Mouse (Mus musculus) embryonic facial prominence, embryonic 15.5 days (tissue): ENCODE measurements around the gene Ripk3. TPM values are rescaled to one million over a fixed set of nuclear protein-coding genes. Genes with fewer than 3 reads are reported as not detected.

ENCODE experiments used
- ATAC-seq: fragments of 200-750 bp; cut with Nextera tagmentation; 2 replicates; pipeline ENCODE4 v1.8.0; 2017; ENCODE audit warnings: low read depth, moderate TSS enrichment; ENCODE audit not compliant: insufficient number of reproducible peaks, low FRiP score, low TSS enrichment
- H3K27ac ChIP-seq: fragments of 300-500 bp; sonication (generic); replicated peaks from 2 replicates; pipeline ENCODE4 v1.5.1; 2015; ENCODE audit warnings: mild to moderate bottlenecking, inconsistent platforms
- H3K27me3 ChIP-seq: fragments of 300-500 bp; sonication (generic); 2 replicates; pipeline ENCODE4 v1.6.1; 2015; ENCODE audit warnings: inconsistent platforms
- H3K36me3 ChIP-seq: fragments of 300-500 bp; sonication (generic); 2 replicates; pipeline ENCODE4 v1.6.1; 2015; ENCODE audit warnings: mild to moderate bottlenecking, inconsistent platforms
- H3K4me1 ChIP-seq: fragments of 300-500 bp; sonication (generic); 2 replicates; pipeline ENCODE4 v1.6.1; 2015; ENCODE audit warnings: inconsistent platforms
- H3K4me2 ChIP-seq: fragments of 300-500 bp; sonication (generic); replicated peaks from 2 replicates; pipeline ENCODE4 v1.6.1; 2015; ENCODE audit warnings: mild to moderate bottlenecking, inconsistent platforms
- H3K4me3 ChIP-seq: fragments of 300-500 bp; sonication (generic); replicated peaks from 2 replicates; pipeline ENCODE4 v1.5.1; 2015; ENCODE audit warnings: mild to moderate bottlenecking, inconsistent platforms
- H3K9ac ChIP-seq: fragments of 300-500 bp; sonication (generic); 2 replicates; pipeline ENCODE4 v1.6.1; 2015; ENCODE audit warnings: inconsistent platforms
- H3K9me3 ChIP-seq: fragments of 300-500 bp; sonication (generic); replicated peaks from 2 replicates; pipeline ENCODE4 v1.6.1; 2016; ENCODE audit warnings: inconsistent platforms
- WGBS: fragments of 180-500 bp; shearing (Covaris S2); methylation state at CpG from one replicate; pipeline ENCODE4 v1.1.7; 2015; 5-methylcytosine and 5-hydroxymethylcytosine counted together
- polyA plus RNA-seq: library from polyadenylated mRNA; unstranded; fragments of >200 nt; fragmentation: Nextera tagmentation; extraction: Ambion mirVana; gene quantifications from 2 replicates; pipeline ENCODE4 v1.2.1, GENCODE M21; 2015

Ripk3 gene
- 34.5 and 41.3 TPM in 2 replicates for polyA plus RNA-seq

GRCm38 (mm10) chr14:55788256-55789050 lies at the start of gene Ripk3:
Ripk3 (minus strand) TSS chr14:55788865.
- Histone ChIP-seq H3K4me3 (peak within 1 kb of the TSS; percentile 49), H3K4me2 (peak within 1 kb of the TSS; percentile 80), H3K9me3 (no peaks in the 10 kb centered on the region), H3K9ac (peak within 1 kb of the TSS; percentile 34; the same call in 1 of the 2 replicates), H3K4me1 (peaks cover 18% of the 10 kb centered on the region), H3K27me3 (peaks cover 17% of the 10 kb centered on the region), H3K27ac (no peak within 1 kb of the TSS), H3K36me3 (no peaks in the 10 kb centered on the region)
- no peak for ATAC-seq
- WGBS, result 5% methylated on average over 40 of the region's 40 CpGs

GRCm38 (mm10) chr14:55838312-55838711 lies 49.6 kb upstream of the Ripk3 start:
- no peak overlapping the region for H3K9ac ChIP-seq
- H3K4me2 ChIP-seq, result no peak overlapping the region
- 92% methylated on average over 5 of the region's 5 CpGs for WGBS
- ATAC-seq, result no peak
- no peaks in the 10 kb centered on the region for H3K9me3 ChIP-seq
- peaks cover 18% of the 10 kb centered on the region for H3K4me1 ChIP-seq
- 0 out of 2 replicates have a peak, but pooled peaks cover 4% of the 10 kb centered on the region for H3K36me3 ChIP-seq
- H3K27me3 ChIP-seq, result no peaks in the 10 kb centered on the region
- H3K27ac ChIP-seq, result no peak overlapping the region
- no peak overlapping the region for H3K4me3 ChIP-seq

GRCm38 (mm10) chr14:55834808-55835533 lies 46.3 kb upstream of the Ripk3 start:
- H3K4me1 ChIP-seq, result peaks cover 30% of the 10 kb centered on the region
- no peak overlapping the region for H3K9ac ChIP-seq
- H3K27ac ChIP-seq, result peak overlapping the region; percentile 48; the same call in 1 of the 2 replicates
- WGBS, result 58% methylated on average over 5 of the region's 5 CpGs
- H3K36me3 ChIP-seq, result peaks cover 33% of the 10 kb centered on the region
- no peak overlapping the region for H3K4me2 ChIP-seq
- H3K27me3 ChIP-seq, result no peaks in the 10 kb centered on the region
- ATAC-seq, result no peak
- no peaks in the 10 kb centered on the region for H3K9me3 ChIP-seq
- no peak overlapping the region for H3K4me3 ChIP-seq

GRCm38 (mm10) chr14:55833126-55833525 lies 44.5 kb upstream of the Ripk3 start:
- H3K27me3 ChIP-seq, result no peaks in the 10 kb centered on the region
- H3K27ac ChIP-seq, result no peak overlapping the region
- peaks cover 49% of the 10 kb centered on the region for H3K4me1 ChIP-seq
- no peaks in the 10 kb centered on the region for H3K9me3 ChIP-seq
- H3K36me3 ChIP-seq, result peaks cover 51% of the 10 kb centered on the region
- no peak overlapping the region for H3K4me3 ChIP-seq
- ATAC-seq, result no peak
- WGBS, result 78% methylated on average over 4 of the region's 4 CpGs
- no peak overlapping the region for H3K4me2 ChIP-seq
- H3K9ac ChIP-seq, result no peak overlapping the region

- no peak for ATAC-seq
- no peak overlapping the region for H3K4me2 ChIP-seq
- H3K9ac ChIP-seq, result no peak overlapping the region
- H3K27me3 ChIP-seq, result no peaks in the 10 kb centered on the region
- H3K4me1 ChIP-seq, result peaks cover 61% of the 10 kb centered on the region
- WGBS, result 77% methylated on average over 4 of the region's 4 CpGs
- H3K27ac ChIP-seq, result no peak overlapping the region
- no peaks in the 10 kb centered on the region for H3K9me3 ChIP-seq
- H3K4me3 ChIP-seq, result no peak overlapping the region
- peaks cover 52% of the 10 kb centered on the region for H3K36me3 ChIP-seq
Observed at GRCm38 (mm10) chr14:55830331-55830730, 41.7 kb upstream of the Ripk3 start.

- H3K4me1 ChIP-seq, result peaks cover 63% of the 10 kb centered on the region
- no peak overlapping the region for H3K4me3 ChIP-seq
- WGBS, result 85% methylated on average over 16 of the region's 16 CpGs
Observed at GRCm38 (mm10) chr14:55829854-55830253, 41.2 kb upstream of the Ripk3 start.

GRCm38 (mm10) chr14:55828716-55829263 lies 40.1 kb upstream of the Ripk3 start:
- H3K4me2 ChIP-seq, result peak overlapping the region; percentile 76
- 50% methylated on average over 3 of the region's 3 CpGs for WGBS
- no peaks in the 10 kb centered on the region for H3K9me3 ChIP-seq
- H3K27ac ChIP-seq, result no peak overlapping the region
- ATAC-seq, result no peak
- no peak overlapping the region for H3K9ac ChIP-seq
- H3K27me3 ChIP-seq, result no peaks in the 10 kb centered on the region
- H3K4me3 ChIP-seq, result peak overlapping the region; percentile 13; the same call in 1 of the 2 replicates
- peaks cover 63% of the 10 kb centered on the region for H3K4me1 ChIP-seq
- peaks cover 52% of the 10 kb centered on the region for H3K36me3 ChIP-seq

More at GRCm38 (mm10) chr14:55829854-55830253, 41.2 kb upstream of the Ripk3 start:
- ATAC-seq, result no peak
- H3K9ac ChIP-seq, result no peak overlapping the region
- H3K9me3 ChIP-seq, result no peaks in the 10 kb centered on the region
- no peaks in the 10 kb centered on the region for H3K27me3 ChIP-seq
- H3K36me3 ChIP-seq, result peaks cover 52% of the 10 kb centered on the region
- no peak overlapping the region for H3K27ac ChIP-seq
- H3K4me2 ChIP-seq, result no peak overlapping the region

GRCm38 (mm10) chr14:55826551-55827340 lies 38.1 kb upstream of the Ripk3 start:
- H3K4me1 ChIP-seq, result peaks cover 59% of the 10 kb centered on the region
- 14% methylated on average over 41 of the region's 41 CpGs for WGBS

GRCm38 (mm10) chr14:55826142-55826541 lies 37.5 kb upstream of the Ripk3 start:
- Histone ChIP-seq H3K9ac (peak overlapping the region; percentile 15), H3K9me3 (no peaks in the 10 kb centered on the region), H3K4me3 (peak overlapping the region; percentile 77), H3K27ac (peak overlapping the region; percentile 100), H3K36me3 (peaks cover 32% of the 10 kb centered on the region), H3K27me3 (no peaks in the 10 kb centered on the region), H3K4me2 (peak overlapping the region; percentile 76), H3K4me1 (peaks cover 55% of the 10 kb centered on the region)
- WGBS, result 9% methylated on average over 15 of the region's 15 CpGs
- no peak for ATAC-seq

More at GRCm38 (mm10) chr14:55826551-55827340, 38.1 kb upstream of the Ripk3 start:
- H3K27me3 ChIP-seq, result no peaks in the 10 kb centered on the region
- no peaks in the 10 kb centered on the region for H3K9me3 ChIP-seq
- peak overlapping the region; percentile 15 for H3K9ac ChIP-seq
- H3K36me3 ChIP-seq, result peaks cover 38% of the 10 kb centered on the region
- H3K4me3 ChIP-seq, result peak overlapping the region; percentile 77
- H3K27ac ChIP-seq, result peak overlapping the region; percentile 100
- ATAC-seq, result no peak
- peak overlapping the region; percentile 76 for H3K4me2 ChIP-seq

GRCm38 (mm10) chr14:55825216-55826051 lies 36.8 kb upstream of the Ripk3 start:
- Histone ChIP-seq H3K4me1 (peaks cover 55% of the 10 kb centered on the region), H3K9ac (peak overlapping the region; percentile 90)

More at GRCm38 (mm10) chr14:55825216-55826051, 36.8 kb upstream of the Ripk3 start:
- Histone ChIP-seq H3K9me3 (no peaks in the 10 kb centered on the region), H3K36me3 (peaks cover 24% of the 10 kb centered on the region), H3K27ac (peak overlapping the region; percentile 100), H3K27me3 (no peaks in the 10 kb centered on the region), H3K4me3 (peak overlapping the region; percentile 77), H3K4me2 (peak overlapping the region; percentile 76)
- ATAC-seq, result peak; percentile 26
- 1% methylated on average over 27 of the region's 37 CpGs for WGBS
